Mouse (Mus musculus): ENCODE measurements around the gene Psmb11. TPM values are rescaled to one million over a fixed set of nuclear protein-coding genes. Genes with fewer than 3 reads are reported as not detected.

Psmb11 gene
- polyA plus RNA-seq, 1 experiment from 2014 or later: not detected

DNA sequence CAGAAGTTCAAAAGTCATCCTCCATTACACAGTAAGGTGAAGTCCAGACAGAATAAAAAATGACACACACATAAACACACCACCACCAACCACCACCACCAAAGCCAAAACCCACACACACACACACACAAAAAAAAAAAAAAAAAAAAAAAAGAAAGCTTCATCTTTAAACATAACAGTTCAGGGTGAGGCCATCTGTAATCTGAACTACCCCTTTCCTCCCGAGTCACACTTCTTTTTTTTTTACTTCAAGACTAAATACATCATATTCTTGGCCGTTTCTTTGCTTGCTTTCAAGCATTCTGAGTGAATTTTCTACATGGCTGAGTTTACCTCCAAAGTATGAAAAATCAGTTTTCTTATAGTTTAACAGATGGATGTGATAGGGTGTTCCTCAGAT, 19.6 kb upstream of the Psmb11 start:
- TF ChIP-seq EP300 (IDR thresholded peaks at IDR 0.05; ENCODE audit: low read depth) (no peak), CTCF (IDR thresholded peaks at IDR 0.05; ENCODE audit: low read depth) (no peak)
- Histone ChIP-seq H3K36me3 (replicated peaks; ENCODE audit: insufficient read depth, low read length) (no peaks in the 10 kb centered on the region), H3K4me3 (ENCODE audit: low read depth, low read length) (no peak overlapping the region), H3K27ac (ENCODE audit: low read depth) (no peak overlapping the region), H3K4me1 (ENCODE audit: insufficient read depth) (peaks cover 31% of the 10 kb centered on the region), H3K27me3 (ENCODE audit: insufficient read depth, low read length) (no peaks in the 10 kb centered on the region), H3K9ac (replicated peaks) (no peak overlapping the region), H3K4me2 (ENCODE audit: low read depth, low read length) (no peak overlapping the region), H3K9me3 (ENCODE audit: low read length) (no peaks in the 10 kb centered on the region)
- DNase-seq (no peak), ATAC-seq (no peak)
- WGBS (ENCODE audit: insufficient replicate concordance): 54% methylated on average over 2 of the region's 2 CpGs

GRCm38 (mm10) chr14:54602613-54603012, 18.6 kb upstream of the Psmb11 start:
- H3K4me2 ChIP-seq (ENCODE audit: low read depth, low read length): peak overlapping the region; percentile 59
- peak overlapping the region; percentile 66 for H3K9ac ChIP-seq (replicated peaks)
- no peaks in the 10 kb centered on the region for H3K9me3 ChIP-seq (ENCODE audit: low read length)
- ATAC-seq (peak; percentile 1; the same call in 1 of the 2 replicates), DNase-seq (no peak)
- no peak for TF ChIP-seq CTCF (IDR thresholded peaks at IDR 0.05; ENCODE audit: low read depth)
- no peak for TF ChIP-seq EP300 (IDR thresholded peaks at IDR 0.05; ENCODE audit: low read depth)
- H3K4me1 ChIP-seq (ENCODE audit: insufficient read depth): peaks cover 31% of the 10 kb centered on the region
- H3K27me3 ChIP-seq (ENCODE audit: insufficient read depth, low read length): no peaks in the 10 kb centered on the region
- peak overlapping the region; percentile 84 for H3K27ac ChIP-seq (ENCODE audit: low read depth)
- peak overlapping the region; percentile 62 for H3K4me3 ChIP-seq (ENCODE audit: low read depth, low read length)
- WGBS (ENCODE audit: insufficient replicate concordance): 42% methylated on average over 4 of the region's 4 CpGs
- no peaks in the 10 kb centered on the region for H3K36me3 ChIP-seq (replicated peaks; ENCODE audit: insufficient read depth, low read length)

DNA sequence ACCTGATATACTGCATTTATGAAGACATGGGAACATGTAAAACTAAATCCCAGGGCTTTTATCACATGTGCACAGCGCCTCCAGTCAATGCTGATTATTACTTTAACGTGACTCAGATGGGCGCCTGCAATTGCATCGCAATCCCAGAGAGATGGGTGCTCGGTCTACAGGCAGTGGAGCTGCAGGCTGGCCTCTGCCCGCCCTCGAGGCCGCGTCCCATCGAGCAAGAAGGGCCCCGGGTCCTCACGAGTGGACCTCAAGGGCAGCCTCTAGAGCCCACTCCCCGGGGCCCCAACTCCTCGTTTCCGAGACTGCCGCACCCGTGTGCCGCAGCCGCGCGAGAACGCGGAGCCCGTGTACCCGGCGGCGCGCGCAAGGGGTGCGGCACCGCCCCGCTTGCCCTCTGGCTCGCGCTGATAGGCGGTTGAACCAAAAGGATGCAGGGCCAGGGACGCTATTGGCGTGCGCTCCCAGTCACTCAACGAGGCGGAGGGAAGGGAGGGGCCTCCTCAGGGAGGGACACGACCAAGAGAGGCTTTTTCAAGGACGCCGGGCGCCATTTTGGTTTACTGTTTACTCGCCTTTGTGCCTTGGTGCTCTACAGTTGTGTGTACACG, 18.1 kb upstream of the Psmb11 start:
- peak; percentile 35; the same call in 1 of the 2 replicates for TF ChIP-seq EP300 (IDR thresholded peaks at IDR 0.05; ENCODE audit: low read depth)
- peak; percentile 22; the same call in 1 of the 2 replicates for TF ChIP-seq CTCF (IDR thresholded peaks at IDR 0.05; ENCODE audit: low read depth)
- H3K27ac ChIP-seq (ENCODE audit: low read depth): peak overlapping the region; percentile 84
- peak overlapping the region; percentile 66 for H3K9ac ChIP-seq (replicated peaks)
- ATAC-seq: peak; percentile 99
- DNase-seq: peak; percentile 96
- no peaks in the 10 kb centered on the region for H3K27me3 ChIP-seq (ENCODE audit: insufficient read depth, low read length)
- peaks cover 31% of the 10 kb centered on the region for H3K4me1 ChIP-seq (ENCODE audit: insufficient read depth)
- peak overlapping the region; percentile 62 for H3K4me3 ChIP-seq (ENCODE audit: low read depth, low read length)
- WGBS (ENCODE audit: insufficient replicate concordance): 1% methylated on average over 45 of the region's 46 CpGs
- H3K9me3 ChIP-seq (ENCODE audit: low read length): no peaks in the 10 kb centered on the region
- H3K4me2 ChIP-seq (ENCODE audit: low read depth, low read length): peak overlapping the region; percentile 59
- H3K36me3 ChIP-seq (replicated peaks; ENCODE audit: insufficient read depth, low read length): no peaks in the 10 kb centered on the region

- ATAC-seq: no peak
- Histone ChIP-seq H3K27ac (ENCODE audit: low read depth) (peak overlapping the region; percentile 84), H3K9ac (replicated peaks) (no peak overlapping the region), H3K4me1 (ENCODE audit: insufficient read depth) (peaks cover 31% of the 10 kb centered on the region), H3K9me3 (ENCODE audit: low read length) (no peaks in the 10 kb centered on the region), H3K4me2 (ENCODE audit: low read depth, low read length) (peak overlapping the region; percentile 59), H3K27me3 (ENCODE audit: insufficient read depth, low read length) (no peaks in the 10 kb centered on the region), H3K4me3 (ENCODE audit: low read depth, low read length) (peak overlapping the region; percentile 62), H3K36me3 (replicated peaks; ENCODE audit: insufficient read depth, low read length) (no peaks in the 10 kb centered on the region)
- TF ChIP-seq CTCF (IDR thresholded peaks at IDR 0.05; ENCODE audit: low read depth) (no peak), EP300 (IDR thresholded peaks at IDR 0.05; ENCODE audit: low read depth) (no peak)
- DNase-seq: no peak
- 83% methylated on average over 8 of the region's 8 CpGs for WGBS (ENCODE audit: insufficient replicate concordance)
Measured at GRCm38 (mm10) chr14:54603686-54604085, 17.5 kb upstream of the Psmb11 start.

DNA sequence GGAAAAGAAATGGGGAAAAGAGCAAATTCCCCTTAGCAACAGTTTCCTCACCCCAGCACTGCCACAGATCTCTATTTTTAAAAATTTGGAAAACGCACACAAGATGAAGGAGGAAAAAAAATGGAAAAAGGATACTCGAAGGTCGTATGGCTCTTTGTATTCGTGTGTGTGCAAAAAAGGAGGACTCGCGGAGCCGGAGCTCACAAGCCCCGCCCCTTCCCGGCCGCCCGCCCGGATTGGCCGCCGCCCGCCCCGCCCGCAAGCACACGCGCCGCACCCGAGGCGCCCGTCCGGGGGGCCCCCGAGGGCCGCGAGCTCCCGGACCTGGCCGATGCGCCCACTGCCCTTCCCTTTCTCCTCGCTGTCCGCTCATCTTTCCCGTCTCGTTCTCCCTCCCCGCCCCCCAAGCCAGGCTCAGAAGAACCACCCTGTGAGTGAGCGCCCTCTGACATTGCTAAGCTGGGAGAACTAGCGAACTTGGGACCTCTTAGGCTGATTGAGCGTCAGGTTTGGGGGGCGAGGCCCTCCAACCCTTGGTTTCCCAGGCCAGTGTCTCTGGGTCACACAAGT, 15.4 kb upstream of the Psmb11 start, which contains the start of gene 4931414P19Rik:
Gene 4931414P19Rik, minus strand, starts transcription at position 242 of the 570 bp plus-strand sequence.
- Histone ChIP-seq H3K9ac (replicated peaks) (peak within 1 kb of the TSS; percentile 73), H3K9me3 (ENCODE audit: low read length) (no peaks in the 10 kb centered on the region), H3K4me2 (ENCODE audit: low read depth, low read length) (peak within 1 kb of the TSS; percentile 78), H3K4me1 (ENCODE audit: insufficient read depth) (peaks cover 31% of the 10 kb centered on the region), H3K27ac (ENCODE audit: low read depth) (peak within 1 kb of the TSS; percentile 84), H3K27me3 (ENCODE audit: insufficient read depth, low read length) (no peaks in the 10 kb centered on the region), H3K36me3 (replicated peaks; ENCODE audit: insufficient read depth, low read length) (no peaks in the 10 kb centered on the region), H3K4me3 (ENCODE audit: low read depth, low read length) (peak within 1 kb of the TSS; percentile 60)
- under 1% methylated on average over 39 of the region's 39 CpGs for WGBS (ENCODE audit: insufficient replicate concordance)
- DNase-seq (peak; percentile 92), ATAC-seq (peak; percentile 46)
- TF ChIP-seq CTCF (IDR thresholded peaks at IDR 0.05; ENCODE audit: low read depth): no peak
- no peak for TF ChIP-seq EP300 (IDR thresholded peaks at IDR 0.05; ENCODE audit: low read depth)

DNA sequence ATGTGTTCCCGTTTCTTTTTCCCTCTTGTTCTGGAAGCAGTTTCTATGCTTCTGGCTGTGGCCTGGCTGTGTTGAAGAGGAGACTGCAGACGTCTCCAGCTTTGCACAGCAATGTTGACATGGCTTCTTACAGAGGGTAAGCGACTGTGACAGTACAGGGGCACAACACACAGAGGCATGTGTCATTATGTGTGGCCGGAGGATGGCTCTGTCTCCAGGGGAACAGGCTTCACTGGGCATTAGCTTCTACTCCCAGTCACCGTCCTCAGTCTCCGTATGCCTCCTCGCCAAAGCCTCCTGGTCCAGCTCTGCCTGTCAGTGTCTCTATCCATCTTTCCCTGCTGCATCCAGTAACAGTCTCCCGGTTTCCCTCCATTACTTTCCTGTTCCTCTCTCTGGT, 14.0 kb upstream of the Psmb11 start:
- Histone ChIP-seq H3K36me3 (replicated peaks; ENCODE audit: insufficient read depth, low read length) (no peaks in the 10 kb centered on the region; the same call in 1 of the 2 replicates), H3K4me3 (ENCODE audit: low read depth, low read length) (no peak overlapping the region), H3K4me2 (ENCODE audit: low read depth, low read length) (no peak overlapping the region), H3K9ac (replicated peaks) (no peak overlapping the region), H3K4me1 (ENCODE audit: insufficient read depth) (peaks cover 28% of the 10 kb centered on the region), H3K27me3 (ENCODE audit: insufficient read depth, low read length) (no peaks in the 10 kb centered on the region), H3K27ac (ENCODE audit: low read depth) (no peak overlapping the region), H3K9me3 (ENCODE audit: low read length) (no peaks in the 10 kb centered on the region)
- TF ChIP-seq EP300 (IDR thresholded peaks at IDR 0.05; ENCODE audit: low read depth): no peak
- TF ChIP-seq CTCF (IDR thresholded peaks at IDR 0.05; ENCODE audit: low read depth): no peak
- 70% methylated on average over 8 of the region's 8 CpGs for WGBS (ENCODE audit: insufficient replicate concordance)
- ATAC-seq (no peak), DNase-seq (no peak)
